Mouse (Mus musculus) small intestine, adult 2 months (tissue): ENCODE results near the gene Hivep3.

ENCODE experiments used
- CTCF ChIP-seq: fragments of 200-500 bp; IDR thresholded peaks from 2 replicates; pipeline ENCODE4 v1.5.1; 2012; ENCODE audit warnings: low read depth, mild to moderate bottlenecking, control low read depth, inconsistent platforms, low read length, moderate library complexity, mixed read lengths; ENCODE audit not compliant: insufficient replicate concordance, insufficient read length; ENCODE audit errors: extremely low read depth
- POLR2A ChIP-seq: fragments of 200-500 bp; IDR thresholded peaks from 2 replicates; pipeline ENCODE4 v1.6.1; 2012; ENCODE audit warnings: low read depth, mild to moderate bottlenecking, control low read depth, inconsistent platforms, low read length, moderate library complexity

GRCm38 (mm10) chr4:120082527-120082926, 348.9 kb downstream of the Hivep3 start:
- TF ChIP-seq CTCF (no peak), POLR2A (no peak)
